Mouse (Mus musculus) layer of hippocampus, adult 11-12 months (tissue): ENCODE results near the gene Olfr912.

ENCODE experiments used
- DNase-seq: peaks from one replicate; pipeline ENCODE4 v3.0.0; 2022; ENCODE audit warnings: low spot score

Gene Olfr912

DNA sequence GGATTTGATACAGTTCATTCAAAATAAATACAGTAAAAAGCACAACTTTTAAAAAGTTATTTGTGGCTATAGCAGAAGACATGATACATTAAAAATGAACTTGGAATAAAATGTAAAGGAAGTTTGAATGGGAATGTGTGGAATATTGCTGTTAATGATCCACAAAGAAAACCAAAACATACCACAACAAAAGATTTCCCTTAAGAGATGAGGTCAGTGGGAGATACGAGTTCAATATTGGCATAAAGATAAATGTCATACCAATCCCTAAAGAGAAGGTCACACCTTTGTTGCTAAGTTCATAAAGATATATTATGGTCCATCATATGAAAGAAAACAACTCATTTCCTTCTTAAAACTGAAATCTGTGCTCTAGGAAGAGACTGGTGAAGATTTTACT is at the start of gene Olfr912:
Gene Olfr912, plus strand, starts transcription at position 301 of the 400 bp plus-strand sequence.
- no peak for DNase-seq

DNA sequence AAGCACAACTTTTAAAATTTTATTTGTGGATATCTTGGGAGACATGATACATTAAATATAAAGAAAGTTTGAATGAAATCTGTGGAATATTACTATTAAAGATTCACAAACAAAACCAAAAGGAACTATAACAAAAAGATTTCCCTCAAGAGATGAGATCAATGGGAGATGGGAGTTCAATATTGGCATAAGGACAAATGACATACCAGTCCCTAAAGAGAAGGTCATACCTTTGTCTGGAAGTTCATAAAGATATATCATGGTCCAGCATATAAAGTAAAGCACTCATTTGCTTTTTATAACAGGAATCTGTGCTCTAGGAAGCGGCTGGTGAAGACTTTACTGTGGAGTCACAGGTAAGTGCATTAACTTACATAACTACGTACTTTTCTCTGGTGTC is 42.4 kb upstream of the Olfr912 start, which contains the start of gene Olfr910:
Gene Olfr910, plus strand, starts transcription at position 301 of the 400 bp plus-strand sequence.
- no peak for DNase-seq

DNA sequence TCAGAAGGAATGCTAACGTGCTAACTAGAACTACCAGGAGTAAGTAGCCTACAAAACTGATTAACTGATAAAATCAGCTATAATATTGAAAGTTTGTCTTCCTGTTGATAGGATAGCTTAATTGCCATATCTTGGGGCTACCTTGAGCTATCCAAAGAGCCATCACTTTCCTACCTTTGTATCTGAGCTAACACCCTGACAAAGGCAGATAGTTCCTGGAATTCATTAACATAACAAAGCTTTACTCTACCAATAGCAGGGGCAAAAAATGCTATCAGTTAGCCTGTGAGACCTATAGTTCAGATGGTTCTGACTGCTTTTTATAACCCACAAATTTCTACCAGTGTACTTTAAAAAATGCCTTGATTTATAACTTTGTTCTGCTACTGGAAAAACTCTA is 11.1 kb downstream of the Olfr912 start:
- no peak for DNase-seq

DNA sequence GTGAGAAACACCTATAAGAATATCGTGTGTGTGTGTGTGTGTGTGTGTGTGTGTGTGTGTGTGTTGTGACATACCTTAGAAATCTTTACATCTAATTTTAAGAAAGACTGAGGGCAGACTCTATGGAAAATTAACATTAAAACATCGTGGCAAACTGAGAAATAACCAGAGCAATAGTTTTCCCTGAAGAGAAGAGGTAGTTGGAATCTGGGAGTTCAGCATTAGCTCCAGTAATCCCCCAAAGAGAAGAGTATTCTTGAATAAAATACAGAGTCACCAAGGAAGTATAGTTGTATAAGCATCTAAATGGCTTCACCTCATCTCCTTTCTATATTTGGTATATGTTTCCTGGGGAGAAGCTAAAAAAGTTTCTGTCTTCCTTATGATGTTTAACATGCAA is 12.5 kb downstream of the Olfr912 start, which contains the start of gene Olfr913:
Gene Olfr913, plus strand, starts transcription at position 301 of the 400 bp plus-strand sequence.
- DNase-seq: no peak

DNA sequence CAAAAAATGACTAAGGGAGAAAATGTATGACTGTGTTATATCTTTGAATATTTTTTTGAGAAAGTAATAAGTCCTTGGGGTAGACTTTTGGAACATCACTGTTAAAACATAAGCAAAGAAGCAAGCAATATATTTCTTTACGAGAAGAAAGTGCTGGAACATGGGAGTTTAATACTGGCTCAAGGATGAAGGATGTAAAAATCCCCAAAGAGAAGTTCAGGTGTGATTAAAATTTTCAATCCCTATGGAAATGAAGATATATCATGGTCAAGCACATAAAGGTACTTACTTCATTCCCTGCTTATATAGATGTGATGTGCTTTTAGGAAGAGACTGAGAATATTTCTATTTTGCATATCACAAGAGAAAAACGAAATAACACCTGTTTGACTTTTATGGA is 24.8 kb downstream of the Olfr912 start, which contains the start of gene Olfr914:
Gene Olfr914, plus strand, starts transcription at position 301 of the 400 bp plus-strand sequence.
- DNase-seq: no peak

DNA sequence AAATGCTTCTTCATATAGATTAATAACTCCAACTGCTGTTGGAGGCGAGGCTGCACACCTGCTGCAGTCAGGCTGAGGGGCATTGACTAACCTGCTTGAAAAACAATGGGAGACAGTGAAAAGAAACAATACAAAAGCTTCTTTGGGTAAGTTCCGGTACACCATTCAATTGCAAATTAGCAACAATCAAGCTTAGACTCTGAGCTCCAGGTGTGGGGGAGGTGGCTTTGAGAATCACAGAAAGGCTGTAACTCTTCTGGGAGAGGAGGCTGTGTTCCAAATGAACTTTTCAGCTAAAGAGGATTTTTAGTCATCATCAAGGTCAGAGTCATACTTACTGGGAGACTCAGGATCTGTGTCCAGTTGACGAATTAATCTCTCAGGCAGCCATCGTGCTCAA is 52.4 kb downstream of the Olfr912 start:
- no peak for DNase-seq
